In the genomic region with DNA sequence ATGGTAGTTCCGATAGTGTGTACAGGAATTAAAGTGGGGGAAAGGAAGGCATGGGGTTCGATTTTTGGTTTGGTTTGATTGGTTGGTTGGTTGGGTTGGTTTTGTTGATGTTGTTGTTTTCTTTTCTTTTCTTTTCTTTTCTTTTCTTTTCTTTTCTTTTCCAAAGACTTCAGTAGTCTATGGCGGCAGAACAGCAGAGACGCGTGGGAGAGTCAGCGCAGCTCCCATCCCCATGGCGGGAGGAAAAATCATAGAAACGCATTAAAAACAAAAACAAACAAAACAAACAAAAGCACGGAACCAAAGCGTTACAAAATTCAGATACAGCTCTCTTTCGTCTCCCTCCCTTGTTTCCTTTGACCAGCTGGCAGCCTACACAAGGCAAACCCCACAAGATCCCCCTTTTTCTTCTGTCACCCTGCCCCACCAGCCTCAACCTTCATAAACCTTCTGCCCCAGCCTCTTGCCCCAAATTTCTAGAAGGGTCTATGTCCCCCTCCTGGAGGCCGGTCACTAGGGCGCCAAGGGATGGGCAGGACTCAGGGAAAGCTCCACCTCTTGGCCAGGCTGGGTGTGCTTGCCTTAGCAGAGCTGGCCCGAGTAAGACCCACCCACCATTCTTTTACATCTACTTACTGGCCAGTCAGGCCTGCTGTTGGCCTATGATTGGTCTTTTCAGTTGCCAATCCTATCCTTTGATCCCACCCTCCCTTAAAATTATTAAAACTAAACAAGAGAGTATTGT, we compare ENCODE assay signal across 8 mouse cellular contexts. TPM values are rescaled to one million over a fixed set of nuclear protein-coding genes. Genes with fewer than 3 reads are reported as not detected.
DNase-seq lines count a peak whose midpoint lies in the region; ATAC-seq and TF ChIP-seq lines count a peak whose summit lies in the region.

No protein-coding gene starts in this region.

- TF ChIP-seq POLR2A in cerebellum, adult 2 months (IDR thresholded peaks at IDR 0.05; ENCODE audit: borderline replicate concordance, insufficient read depth, low read length) = no peak
- no peak for TF ChIP-seq POLR2A in olfactory bulb, adult 2 months (IDR thresholded peaks at IDR 0.05; ENCODE audit: insufficient read depth, low read depth, low read length)
- no peak for TF ChIP-seq POLR2A in thymus, adult 2 months (IDR thresholded peaks at IDR 0.05; ENCODE audit: control insufficient read depth, extremely low read depth, insufficient read depth, low read length, poor library complexity)

- no peaks in the 10 kb centered on the region for H3K36me3 ChIP-seq in forebrain, postnatal 0 days (ENCODE audit: insufficient read depth)
- H3K36me3 ChIP-seq in lung, embryonic 15.5 days = no peaks in the 10 kb centered on the region
- no peaks in the 10 kb centered on the region for H3K36me3 ChIP-seq in thymus, adult 2 months (ENCODE audit: control insufficient read depth, insufficient read depth, low read length)

- H3K27me3 ChIP-seq in cerebellum, adult 2 months (ENCODE audit: control insufficient read depth, insufficient read depth, low read length) = no peaks in the 10 kb centered on the region
- H3K27me3 ChIP-seq in forebrain, postnatal 0 days (ENCODE audit: insufficient read depth, low read length) = no peaks in the 10 kb centered on the region
- no peaks in the 10 kb centered on the region for H3K27me3 ChIP-seq in lung, embryonic 15.5 days
- H3K27me3 ChIP-seq in thymus, adult 2 months (ENCODE audit: control insufficient read depth, insufficient read depth, low read length) = no peaks in the 10 kb centered on the region; the same call in 1 of the 2 replicates

- peak; percentile 84 for DNase-seq in Muller cell, postnatal 12 days (ENCODE audit: inconsistent ontology term)
- DNase-seq in cerebellum, adult 2 months = peak; percentile 53 to 73
- peak; percentile 70 for DNase-seq in forebrain, postnatal 0 days
- DNase-seq in heart, postnatal 4 days = peak; percentile 75
- peak; percentile 38 to 59 for DNase-seq in layer of hippocampus, adult 8-10 months (ENCODE audit: low spot score in 2 of 2)
- peak; percentile 15 for DNase-seq in thymus, adult 2 months

- TF ChIP-seq CTCF in cerebellum, adult 2 months (IDR thresholded peaks at IDR 0.05; ENCODE audit: borderline replicate concordance, insufficient read depth, low read depth, low read length) = no peak
- TF ChIP-seq CTCF in forebrain, postnatal 0 days (IDR thresholded peaks at IDR 0.05; ENCODE audit: low read depth) = peak; percentile 35; the same call in 1 of the 2 replicates
- TF ChIP-seq CTCF in olfactory bulb, adult 2 months (IDR thresholded peaks at IDR 0.05; ENCODE audit: insufficient read depth, low read depth, low read length) = no peak
- TF ChIP-seq CTCF in thymus, adult 2 months (IDR thresholded peaks at IDR 0.05; ENCODE audit: borderline replicate concordance, control insufficient read depth, extremely low read depth, insufficient read depth, low read length, poor library complexity) = no peak

- H3K9me3 ChIP-seq in forebrain, postnatal 0 days (ENCODE audit: low read length) = no peaks in the 10 kb centered on the region
- no peaks in the 10 kb centered on the region for H3K9me3 ChIP-seq in lung, embryonic 15.5 days

- H3K27ac ChIP-seq in cerebellum, adult 2 months (ENCODE audit: insufficient read depth, low read length) = no peak overlapping the region
- H3K27ac ChIP-seq in forebrain, postnatal 0 days (ENCODE audit: low read depth, low read length) = no peak overlapping the region
- H3K27ac ChIP-seq in lung, embryonic 15.5 days = peak overlapping the region; percentile 78
- peak overlapping the region; percentile 57 for H3K27ac ChIP-seq in olfactory bulb, adult 2 months (ENCODE audit: insufficient read depth, low read depth, low read length)
- H3K27ac ChIP-seq in thymus, adult 2 months (ENCODE audit: control insufficient read depth, insufficient read depth, low read length) = no peak overlapping the region

- peak overlapping the region; percentile 51; the same call in 1 of the 2 replicates for H3K9ac ChIP-seq in forebrain, postnatal 0 days
- H3K9ac ChIP-seq in lung, embryonic 15.5 days = peak overlapping the region; percentile 24; the same call in 1 of the 2 replicates

- H3K4me2 ChIP-seq in forebrain, postnatal 0 days (ENCODE audit: low read depth) = peak overlapping the region; percentile 53
- peak overlapping the region; percentile 66 for H3K4me2 ChIP-seq in lung, embryonic 15.5 days

- no peaks in the 10 kb centered on the region for H3K4me1 ChIP-seq in cerebellum, adult 2 months (ENCODE audit: control insufficient read depth, insufficient read depth, low read length)
- H3K4me1 ChIP-seq in forebrain, postnatal 0 days (ENCODE audit: insufficient read depth) = no peaks in the 10 kb centered on the region
- H3K4me1 ChIP-seq in lung, embryonic 15.5 days = no peaks in the 10 kb centered on the region
- H3K4me1 ChIP-seq in olfactory bulb, adult 2 months (ENCODE audit: control insufficient read depth, insufficient read depth, low read length) = no peaks in the 10 kb centered on the region
- peaks cover 3% of the 10 kb centered on the region; the same call in 1 of the 2 replicates for H3K4me1 ChIP-seq in thymus, adult 2 months (replicated peaks; ENCODE audit: control insufficient read depth, insufficient read depth, low read length)

- H3K4me3 ChIP-seq in cerebellum, adult 2 months (replicated peaks; ENCODE audit: insufficient read depth, low read depth, low read length) = peak overlapping the region; percentile 98
- peak overlapping the region; percentile 49 for H3K4me3 ChIP-seq in forebrain, postnatal 0 days (ENCODE audit: low read depth, low read length)
- H3K4me3 ChIP-seq in lung, embryonic 15.5 days = peak overlapping the region; percentile 55
- peak overlapping the region; percentile 94 for H3K4me3 ChIP-seq in olfactory bulb, adult 2 months (ENCODE audit: insufficient read depth, low read depth, low read length)
- H3K4me3 ChIP-seq in thymus, adult 2 months (ENCODE audit: control insufficient read depth, insufficient read depth, low read length) = peak overlapping the region; percentile 89

- 7% methylated on average over 14 of the region's 14 CpGs for WGBS in cerebellum, adult 2 months
- 20% methylated on average over 14 of the region's 14 CpGs for WGBS in forebrain, postnatal 0 days
- WGBS in lung, embryonic 15.5 days = 11% methylated on average over 14 of the region's 14 CpGs
- WGBS in olfactory bulb, adult 2 months = 14% methylated on average over 14 of the region's 14 CpGs
- under 1% methylated on average over 14 of the region's 14 CpGs for WGBS in thymus, adult 2 months

- peak; percentile 96 for ATAC-seq in forebrain, postnatal 0 days
- ATAC-seq in lung, embryonic 15.5 days (ENCODE audit: borderline replicate concordance, extremely low read depth, low FRiP score, low TSS enrichment) = peak; percentile 94

RNA-seq across cellular contexts. Expression of gene Amot, which starts 0.6 kb away (rescaled TPM):
- 17.5 and 18.7 TPM in 2 replicates for polyA plus RNA-seq in cerebellum, adult 2 months (2012; rRNA removed)
- 13.2 and 18.3 TPM in 2 replicates for total RNA-seq in forebrain, postnatal 0 days (2014; rRNA removed)
- 4.5 and 7.7 TPM in 2 replicates for polyA plus RNA-seq in forebrain, postnatal 0 days (2015; fragmentation: Nextera tagmentation; extraction: Ambion mirVana)
- total RNA-seq in heart, postnatal 4 days (2021) = 1 to 10 TPM; 8.5 to 8.8 TPM
- total RNA-seq in layer of hippocampus, adult 8-10 months (2022) = 10 to 100 TPM; 24.1 to 31.8 (median 28.3) TPM
- 9.0 and 9.6 TPM in 2 replicates for polyA plus RNA-seq in lung, embryonic 15.5 days (2015; fragmentation: Nextera tagmentation; extraction: Ambion mirVana)
- not detected in 2 replicates for polyA plus RNA-seq in olfactory bulb, adult 2 months (2012; ENCODE audit: insufficient read depth, insufficient read length, low replicate concordance, missing spikeins)
- 7.0 and 8.5 TPM in 2 replicates for polyA plus RNA-seq in thymus, adult 2 months (2012; rRNA removed)

Comparison
In these comparisons a context has a peak if more than half of its experiments do, and no peak if none do; other contexts are left out.
1. DNase-seq: peak in every context shown above with its lines; median percentile 84 in Muller cell, postnatal 12 days; 75 in heart, postnatal 4 days; 70 in forebrain, postnatal 0 days; 63 in cerebellum, adult 2 months; 48 in layer of hippocampus, adult 8-10 months; 15 in thymus, adult 2 months.
2. H3K27ac ChIP-seq: peak in lung, embryonic 15.5 days (single experiment) and olfactory bulb, adult 2 months (single experiment); none in cerebellum, adult 2 months (single experiment), forebrain, postnatal 0 days (single experiment) and thymus, adult 2 months (single experiment).
3. Peak in every context shown above with its lines, with median percentiles within 50 percentile points of each other: H3K4me3 ChIP-seq.